Mouse (Mus musculus) midbrain, embryonic 16.5 days (tissue): ENCODE results near the gene Dcdc2c. TPM values are rescaled to one million over a fixed set of nuclear protein-coding genes. Genes with fewer than 3 reads are reported as not detected.
A peak's percentile ranks its signal among the peaks of the same experiment; 100 is the strongest.

Source experiments
- ATAC-seq: fragments of 200-750 bp; cut with Nextera tagmentation; 2 replicates; pipeline ENCODE4 v1.8.0; 2017; ENCODE audit warnings: moderate TSS enrichment
- H3K27ac ChIP-seq: fragments of 300-500 bp; sonication (generic); 2 replicates; pipeline ENCODE4 v1.5.1; 2014; ENCODE audit warnings: mild to moderate bottlenecking, low read length, mixed read lengths
- H3K27me3 ChIP-seq: fragments of 300-500 bp; sonication (generic); 2 replicates; pipeline ENCODE4 v1.6.1; 2014; ENCODE audit warnings: low read depth, low read length, mixed read lengths; ENCODE audit not compliant: control insufficient read depth, insufficient read depth
- H3K36me3 ChIP-seq: fragments of 300-500 bp; sonication (generic); 2 replicates; pipeline ENCODE4 v1.6.1; 2014; ENCODE audit warnings: mild to moderate bottlenecking, low read length, moderate library complexity, mixed read lengths; ENCODE audit not compliant: control insufficient read depth, insufficient read depth
- H3K4me1 ChIP-seq: fragments of 300-500 bp; sonication (generic); 2 replicates; pipeline ENCODE4 v1.6.1; 2014; ENCODE audit warnings: mild to moderate bottlenecking, low read length, mixed read lengths; ENCODE audit not compliant: control insufficient read depth, insufficient read depth
- H3K4me2 ChIP-seq: fragments of 300-500 bp; sonication (generic); 2 replicates; pipeline ENCODE4 v1.6.1; 2014; ENCODE audit warnings: mild to moderate bottlenecking, low read length, mixed read lengths
- H3K4me3 ChIP-seq: fragments of 300-500 bp; sonication (generic); 2 replicates; pipeline ENCODE4 v1.5.1; 2014; ENCODE audit warnings: low read depth, mild to moderate bottlenecking, low read length, moderate library complexity, mixed read lengths
- H3K9ac ChIP-seq: fragments of 300-500 bp; sonication (generic); 2 replicates; pipeline ENCODE4 v1.6.1; 2014; ENCODE audit warnings: low read depth, low read length, mixed read lengths
- H3K9me3 ChIP-seq: fragments of 300-500 bp; sonication (generic); replicated peaks from 2 replicates; pipeline ENCODE4 v1.6.1; 2014; ENCODE audit warnings: mild to moderate bottlenecking, low read length, mixed read lengths; ENCODE audit not compliant: control insufficient read depth, poor library complexity, severe bottlenecking
- WGBS: fragments of 180-500 bp; shearing (Covaris S2); extraction: QIAGEN DNeasy Blood & Tissue Kit; methylation state at CpG from one replicate; pipeline ENCODE4 v1.1.7; 2014; 5-methylcytosine and 5-hydroxymethylcytosine counted together
- polyA plus RNA-seq: library from polyadenylated mRNA; unstranded; fragments of >200 nt; fragmentation: Nextera tagmentation; extraction: Ambion mirVana; gene quantifications from 2 replicates; pipeline ENCODE4 v1.2.1, GENCODE M21; 2015

The Dcdc2c gene
- polyA plus RNA-seq, 1 experiment from 2014 or later: not detected

- H3K4me3 ChIP-seq: no peak overlapping the region
- no peak for ATAC-seq
- H3K9ac ChIP-seq: no peak overlapping the region
- no peak overlapping the region for H3K27ac ChIP-seq
- H3K4me1 ChIP-seq: no peaks in the 10 kb centered on the region
- H3K27me3 ChIP-seq: no peaks in the 10 kb centered on the region
- no peaks in the 10 kb centered on the region for H3K36me3 ChIP-seq
- H3K4me2 ChIP-seq: no peak overlapping the region
- 84% methylated on average over 5 of the region's 5 CpGs for WGBS
- H3K9me3 ChIP-seq: no peaks in the 10 kb centered on the region
Measured at GRCm38 (mm10) chr12:28494289-28494688, 57.9 kb downstream of the Dcdc2c start.

GRCm38 (mm10) chr12:28482483-28483160 is 69.6 kb downstream of the Dcdc2c start:
- Histone ChIP-seq H3K4me2 (no peak overlapping the region), H3K36me3 (no peaks in the 10 kb centered on the region), H3K9me3 (no peaks in the 10 kb centered on the region), H3K27ac (no peak overlapping the region), H3K4me3 (no peak overlapping the region), H3K4me1 (no peaks in the 10 kb centered on the region), H3K27me3 (no peaks in the 10 kb centered on the region), H3K9ac (no peak overlapping the region)
- ATAC-seq: no peak
- 71% methylated on average over 10 of the region's 10 CpGs for WGBS

GRCm38 (mm10) chr12:28460951-28461431 is 91.2 kb downstream of the Dcdc2c start:
- H3K4me1 ChIP-seq: peaks cover 12% of the 10 kb centered on the region
- H3K9ac ChIP-seq: no peak overlapping the region
- peak overlapping the region; percentile 70 for H3K27ac ChIP-seq
- H3K4me2 ChIP-seq: no peak overlapping the region
- no peaks in the 10 kb centered on the region for H3K9me3 ChIP-seq
- no peaks in the 10 kb centered on the region for H3K27me3 ChIP-seq
- H3K36me3 ChIP-seq: no peaks in the 10 kb centered on the region
- ATAC-seq: peak; percentile 91
- 7% methylated on average over 2 of the region's 2 CpGs for WGBS
- H3K4me3 ChIP-seq: no peak overlapping the region

- Histone ChIP-seq H3K4me2 (no peak overlapping the region), H3K27me3 (no peaks in the 10 kb centered on the region), H3K9me3 (no peaks in the 10 kb centered on the region), H3K4me3 (no peak overlapping the region), H3K27ac (peak overlapping the region; percentile 60), H3K36me3 (no peaks in the 10 kb centered on the region), H3K4me1 (peaks cover 12% of the 10 kb centered on the region), H3K9ac (no peak overlapping the region)
- peak; percentile 19; the same call in 1 of the 2 replicates for ATAC-seq
- WGBS: 4% methylated on average over 7 of the region's 7 CpGs
Measured at GRCm38 (mm10) chr12:28460523-28460922, 91.7 kb downstream of the Dcdc2c start.

GRCm38 (mm10) chr12:28458786-28459185 is 93.4 kb downstream of the Dcdc2c start:
- H3K4me1 ChIP-seq: peaks cover 12% of the 10 kb centered on the region
- no peaks in the 10 kb centered on the region for H3K27me3 ChIP-seq
- no peaks in the 10 kb centered on the region for H3K36me3 ChIP-seq
- H3K9ac ChIP-seq: no peak overlapping the region
- H3K4me2 ChIP-seq: no peak overlapping the region
- 97% methylated on average over 5 of the region's 5 CpGs for WGBS
- H3K27ac ChIP-seq: no peak overlapping the region
- no peaks in the 10 kb centered on the region for H3K9me3 ChIP-seq
- H3K4me3 ChIP-seq: no peak overlapping the region
- ATAC-seq: no peak

GRCm38 (mm10) chr12:28436536-28436935 is 115.7 kb downstream of the Dcdc2c start:
- 69% methylated on average over 5 of the region's 5 CpGs for WGBS
- no peak overlapping the region for H3K4me3 ChIP-seq
- no peak for ATAC-seq
- H3K9ac ChIP-seq: no peak overlapping the region
- no peak overlapping the region for H3K27ac ChIP-seq
- H3K4me1 ChIP-seq: peaks cover 2% of the 10 kb centered on the region; the same call in 1 of the 2 replicates
- no peaks in the 10 kb centered on the region for H3K9me3 ChIP-seq
- H3K4me2 ChIP-seq: no peak overlapping the region
- no peaks in the 10 kb centered on the region for H3K36me3 ChIP-seq
- H3K27me3 ChIP-seq: no peaks in the 10 kb centered on the region

- peaks cover 6% of the 10 kb centered on the region; the same call in 1 of the 2 replicates for H3K9me3 ChIP-seq
- H3K27me3 ChIP-seq: no peaks in the 10 kb centered on the region
- no peak overlapping the region for H3K4me2 ChIP-seq
- no peak overlapping the region for H3K4me3 ChIP-seq
- peaks cover 7% of the 10 kb centered on the region for H3K4me1 ChIP-seq
- H3K9ac ChIP-seq: no peak overlapping the region
- H3K27ac ChIP-seq: peak overlapping the region; percentile 17; the same call in 1 of the 2 replicates
- peak; percentile 59; the same call in 1 of the 2 replicates for ATAC-seq
- H3K36me3 ChIP-seq: no peaks in the 10 kb centered on the region
- WGBS: 100% methylated on average over 3 of the region's 3 CpGs
Measured at GRCm38 (mm10) chr12:28432729-28433067, 119.5 kb downstream of the Dcdc2c start.

GRCm38 (mm10) chr12:28431832-28432728 is 120.1 kb downstream of the Dcdc2c start:
- Histone ChIP-seq H3K27ac (peak overlapping the region; percentile 97), H3K9me3 (peaks cover 6% of the 10 kb centered on the region; the same call in 1 of the 2 replicates), H3K36me3 (no peaks in the 10 kb centered on the region), H3K9ac (peak overlapping the region; percentile 80), H3K4me1 (peaks cover 7% of the 10 kb centered on the region), H3K27me3 (no peaks in the 10 kb centered on the region), H3K4me3 (peak overlapping the region; percentile 45), H3K4me2 (peak overlapping the region; percentile 73)
- ATAC-seq: peak; percentile 92
- WGBS: 3% methylated on average over 19 of the region's 19 CpGs

GRCm38 (mm10) chr12:28429856-28430255 is 122.3 kb downstream of the Dcdc2c start:
- H3K4me1 ChIP-seq: peaks cover 7% of the 10 kb centered on the region
- H3K36me3 ChIP-seq: no peaks in the 10 kb centered on the region
- no peak overlapping the region for H3K4me3 ChIP-seq
- H3K27me3 ChIP-seq: no peaks in the 10 kb centered on the region
- 82% methylated on average over 5 of the region's 5 CpGs for WGBS
- H3K27ac ChIP-seq: no peak overlapping the region
- no peak for ATAC-seq
- no peak overlapping the region for H3K4me2 ChIP-seq
- H3K9me3 ChIP-seq: peaks cover 6% of the 10 kb centered on the region; the same call in 1 of the 2 replicates
- no peak overlapping the region for H3K9ac ChIP-seq
